In genomic region chr2:69862117-69862657, GRCm38 (mm10) we compare ENCODE assay signal across 8 mouse cellular contexts. TPM values are rescaled to one million over a fixed set of nuclear protein-coding genes. Genes with fewer than 3 reads are reported as not detected.
DNase-seq lines count a peak whose midpoint lies in the region; ATAC-seq and TF ChIP-seq lines count a peak whose summit lies in the region.

No protein-coding gene starts in this region.

- peaks cover 11% of the 10 kb centered on the region for H3K4me1 ChIP-seq in kidney, postnatal 0 days (replicated peaks; ENCODE audit: insufficient read depth, low read length)
- peaks cover 12% of the 10 kb centered on the region for H3K4me1 ChIP-seq in forebrain, embryonic 14.5 days (ENCODE audit: control insufficient read depth, insufficient read depth, low read length)
- peaks cover 11% of the 10 kb centered on the region for H3K4me1 ChIP-seq in liver, postnatal 0 days (ENCODE audit: insufficient read depth)

- no peaks in the 10 kb centered on the region for H3K9me3 ChIP-seq in kidney, postnatal 0 days (replicated peaks; ENCODE audit: low read length)
- H3K9me3 ChIP-seq in forebrain, embryonic 14.5 days (replicated peaks; ENCODE audit: control insufficient read depth, low read length), result no peaks in the 10 kb centered on the region
- no peaks in the 10 kb centered on the region for H3K9me3 ChIP-seq in liver, postnatal 0 days (ENCODE audit: low read length)

- WGBS in kidney, postnatal 0 days, result under 1% methylated on average over 13 of the region's 13 CpGs
- 5% methylated on average over 13 of the region's 13 CpGs for WGBS in forebrain, embryonic 14.5 days
- WGBS in liver, postnatal 0 days (ENCODE audit: insufficient replicate concordance), result 3% methylated on average over 13 of the region's 13 CpGs

- peak overlapping the region; percentile 100 for H3K4me3 ChIP-seq in kidney, postnatal 0 days (replicated peaks; ENCODE audit: low read depth, low read length)
- peak overlapping the region; percentile 100 for H3K4me3 ChIP-seq in forebrain, embryonic 14.5 days (ENCODE audit: low read depth, low read length)
- H3K4me3 ChIP-seq in liver, postnatal 0 days (ENCODE audit: low read depth, low read length), result peak overlapping the region; percentile 99

- peak overlapping the region; percentile 71 for H3K4me2 ChIP-seq in kidney, postnatal 0 days (ENCODE audit: low read length)
- H3K4me2 ChIP-seq in forebrain, embryonic 14.5 days (ENCODE audit: low read length), result peak overlapping the region; percentile 74
- H3K4me2 ChIP-seq in liver, postnatal 0 days (ENCODE audit: low read depth, low read length), result peak overlapping the region; percentile 90

- peak overlapping the region; percentile 97; the same call in 1 of the 2 replicates for H3K27ac ChIP-seq in kidney, postnatal 0 days
- H3K27ac ChIP-seq in forebrain, embryonic 14.5 days (ENCODE audit: low read depth, low read length), result no peak overlapping the region
- H3K27ac ChIP-seq in liver, postnatal 0 days (ENCODE audit: low read depth), result peak overlapping the region; percentile 96

- H3K36me3 ChIP-seq in kidney, postnatal 0 days (ENCODE audit: insufficient read depth, low read length), result peaks cover 8% of the 10 kb centered on the region
- H3K36me3 ChIP-seq in forebrain, embryonic 14.5 days (ENCODE audit: control insufficient read depth, insufficient read depth, low read length), result peaks cover 18% of the 10 kb centered on the region
- peaks cover 14% of the 10 kb centered on the region for H3K36me3 ChIP-seq in liver, postnatal 0 days (replicated peaks; ENCODE audit: insufficient read depth, low read length)

- DNase-seq in kidney, postnatal 0 days (ENCODE audit: low spot score), result peak; percentile 32
- DNase-seq in kidney, postnatal 10 days, result no peak
- DNase-seq in MN1 (ENCODE audit: low spot score), result peak; percentile 30
- no peak for DNase-seq in forebrain, embryonic 14.5 days (ENCODE audit: low spot score)
- DNase-seq in liver, postnatal 0 days, result no peak
- DNase-seq in urinary bladder, adult 18-20 months (ENCODE audit: low spot score in 2 of 2), result no peak
- DNase-seq in natural killer cell, adult 2 months (ENCODE audit: low spot score in 2 of 2), result no peak
- DNase-seq in urinary bladder, postnatal 25 days (ENCODE audit: low spot score), result no peak

- no peak for ATAC-seq in kidney, postnatal 0 days (replicated peaks; ENCODE audit: low FRiP score, low read depth)
- ATAC-seq in forebrain, embryonic 14.5 days, result no peak
- ATAC-seq in liver, postnatal 0 days, result no peak; the same call in 1 of the 2 replicates

- H3K9ac ChIP-seq in kidney, postnatal 0 days (ENCODE audit: low read depth, low read length), result peak overlapping the region; percentile 99
- peak overlapping the region; percentile 99 for H3K9ac ChIP-seq in forebrain, embryonic 14.5 days (ENCODE audit: low read length)
- peak overlapping the region; percentile 100 for H3K9ac ChIP-seq in liver, postnatal 0 days (replicated peaks)

- no peak for TF ChIP-seq EP300 in liver, postnatal 0 days (IDR thresholded peaks at IDR 0.05; ENCODE audit: low read depth)

- H3K27me3 ChIP-seq in kidney, postnatal 0 days (ENCODE audit: insufficient read depth, low read length), result no peaks in the 10 kb centered on the region
- no peaks in the 10 kb centered on the region for H3K27me3 ChIP-seq in forebrain, embryonic 14.5 days (replicated peaks; ENCODE audit: control insufficient read depth, insufficient read depth, low read length)
- no peaks in the 10 kb centered on the region for H3K27me3 ChIP-seq in liver, postnatal 0 days (ENCODE audit: insufficient read depth, low read length)

- no peak for TF ChIP-seq CTCF in kidney, postnatal 0 days (IDR thresholded peaks at IDR 0.05; ENCODE audit: low read depth)
- TF ChIP-seq CTCF in liver, postnatal 0 days (IDR thresholded peaks at IDR 0.05; ENCODE audit: low read depth), result no peak

RNA-seq across cellular contexts. Expression of gene Ssb, which starts 0.8 kb away (rescaled TPM):
- polyA plus RNA-seq in kidney, postnatal 0 days (2015; fragmentation: Nextera tagmentation; extraction: Ambion mirVana), result 351 and 354 TPM in 2 replicates
- 298 and 301 TPM in 2 replicates for polyA plus RNA-seq in forebrain, embryonic 14.5 days (2014; fragmentation: Nextera tagmentation; extraction: Ambion mirVana)
- polyA plus RNA-seq in liver, postnatal 0 days (2015; fragmentation: Nextera tagmentation; extraction: Ambion mirVana), result 112 and 128 TPM in 2 replicates

RNA-seq across cellular contexts. Expression of gene Mettl5, which starts 23.2 kb away (rescaled TPM):
- polyA plus RNA-seq in kidney, postnatal 0 days (2015; fragmentation: Nextera tagmentation; extraction: Ambion mirVana), result 45.8 and 47.0 TPM in 2 replicates
- 31.1 and 34.2 TPM in 2 replicates for polyA plus RNA-seq in forebrain, embryonic 14.5 days (2014; fragmentation: Nextera tagmentation; extraction: Ambion mirVana)
- polyA plus RNA-seq in liver, postnatal 0 days (2015; fragmentation: Nextera tagmentation; extraction: Ambion mirVana), result 27.8 and 28.7 TPM in 2 replicates

RNA-seq across cellular contexts. Expression of gene Ubr3, which starts 34.9 kb away (rescaled TPM):
- polyA plus RNA-seq in kidney, postnatal 0 days (2015; fragmentation: Nextera tagmentation; extraction: Ambion mirVana), result 12.8 and 13.0 TPM in 2 replicates
- 12.3 and 13.4 TPM in 2 replicates for polyA plus RNA-seq in forebrain, embryonic 14.5 days (2014; fragmentation: Nextera tagmentation; extraction: Ambion mirVana)
- 5.7 and 6.0 TPM in 2 replicates for polyA plus RNA-seq in liver, postnatal 0 days (2015; fragmentation: Nextera tagmentation; extraction: Ambion mirVana)

RNA-seq across cellular contexts. Expression of gene Klhl23, which starts 40.4 kb away (rescaled TPM):
- polyA plus RNA-seq in kidney, postnatal 0 days (2015; fragmentation: Nextera tagmentation; extraction: Ambion mirVana), result 14.2 and 15.4 TPM in 2 replicates
- 36.7 and 54.1 TPM in 2 replicates for polyA plus RNA-seq in forebrain, embryonic 14.5 days (2014; fragmentation: Nextera tagmentation; extraction: Ambion mirVana)
- polyA plus RNA-seq in liver, postnatal 0 days (2015; fragmentation: Nextera tagmentation; extraction: Ambion mirVana), result 3.9 and 5.6 TPM in 2 replicates

Comparison
In these comparisons a context has a peak if more than half of its experiments do, and no peak if none do; other contexts are left out.
1. DNase-seq: peak in kidney, postnatal 0 days (single experiment) and MN1 (single experiment); none in kidney, postnatal 10 days (single experiment), forebrain, embryonic 14.5 days (single experiment), liver, postnatal 0 days (single experiment), urinary bladder, adult 18-20 months (0 of 2), natural killer cell, adult 2 months (0 of 2) and urinary bladder, postnatal 25 days (single experiment).
2. Peak in every context shown above with its lines, with median percentiles within 50 percentile points of each other: H3K4me2 ChIP-seq, H3K4me3 ChIP-seq and H3K9ac ChIP-seq.